Mouse (Mus musculus): ENCODE data around the gene Atpif1.

GRCm38 (mm10) chr4:132519188-132519587 is 14.3 kb downstream of the Atpif1 start:
- TF ChIP-seq CTCF (IDR thresholded peaks at IDR 0.05; ENCODE audit: low read depth, low read length) (no peak), GATA1 (IDR thresholded peaks at IDR 0.05; ENCODE audit: borderline replicate concordance, low read length) (no peak), TAL1 (conservative IDR thresholded peaks at IDR 0.05; ENCODE audit: low read depth, low read length) (no peak), GATA2 (IDR thresholded peaks at IDR 0.05; ENCODE audit: borderline replicate concordance, low read depth, low read length) (no peak), POLR2AphosphoS5 (IDR thresholded peaks at IDR 0.05; ENCODE audit: insufficient replicate concordance, low read depth, low read length) (no peak)
